Mouse (Mus musculus): ENCODE data around the gene Kcnk6. TPM values are rescaled to one million over a fixed set of nuclear protein-coding genes. Genes with fewer than 3 reads are reported as not detected.

Gene Kcnk6
- polyA plus RNA-seq, 1 experiment, result not detected

DNA sequence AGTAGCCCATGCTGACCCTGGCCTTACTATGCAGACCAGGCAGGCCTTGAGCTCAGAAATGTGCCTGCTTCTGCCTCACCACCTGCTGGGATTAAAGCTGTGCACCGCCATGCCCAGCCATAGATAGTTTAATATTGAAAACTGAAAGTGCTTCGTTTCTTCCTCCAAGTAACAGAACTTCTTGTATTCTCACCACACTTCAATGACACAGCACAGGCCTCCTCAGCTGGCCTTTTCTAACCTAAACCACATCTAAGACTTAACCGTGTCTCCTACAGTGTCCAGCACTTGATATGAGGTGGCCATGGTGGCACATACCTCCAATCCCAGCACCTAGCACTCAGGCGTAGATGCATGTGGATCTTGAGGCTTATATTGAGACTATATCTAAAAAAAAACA, 38.1 kb upstream of the Kcnk6 start:
- TF ChIP-seq POLR2A (IDR thresholded peaks at IDR 0.05; ENCODE audit: insufficient read depth, low read depth, low read length) (no peak), CTCF (IDR thresholded peaks at IDR 0.05; ENCODE audit: insufficient read depth, low read depth, low read length) (no peak)
- 86% methylated on average over 4 of the region's 4 CpGs for WGBS
- Histone ChIP-seq H3K4me3 (ENCODE audit: insufficient read depth, low read depth, low read length) (no peak overlapping the region), H3K4me1 (ENCODE audit: control insufficient read depth, insufficient read depth, low read length) (peaks cover 8% of the 10 kb centered on the region), H3K27ac (ENCODE audit: insufficient read depth, low read depth, low read length) (no peak overlapping the region)

GRCm38 (mm10) chr7:29266931-29267330, 34.6 kb upstream of the Kcnk6 start:
- H3K27ac ChIP-seq (ENCODE audit: insufficient read depth, low read depth, low read length), result no peak overlapping the region
- H3K4me3 ChIP-seq (ENCODE audit: insufficient read depth, low read depth, low read length), result no peak overlapping the region
- WGBS, result 71% methylated on average over 4 of the region's 4 CpGs
- peaks cover 7% of the 10 kb centered on the region for H3K4me1 ChIP-seq (ENCODE audit: control insufficient read depth, insufficient read depth, low read length)
- no peak for TF ChIP-seq CTCF (IDR thresholded peaks at IDR 0.05; ENCODE audit: insufficient read depth, low read depth, low read length)

DNA sequence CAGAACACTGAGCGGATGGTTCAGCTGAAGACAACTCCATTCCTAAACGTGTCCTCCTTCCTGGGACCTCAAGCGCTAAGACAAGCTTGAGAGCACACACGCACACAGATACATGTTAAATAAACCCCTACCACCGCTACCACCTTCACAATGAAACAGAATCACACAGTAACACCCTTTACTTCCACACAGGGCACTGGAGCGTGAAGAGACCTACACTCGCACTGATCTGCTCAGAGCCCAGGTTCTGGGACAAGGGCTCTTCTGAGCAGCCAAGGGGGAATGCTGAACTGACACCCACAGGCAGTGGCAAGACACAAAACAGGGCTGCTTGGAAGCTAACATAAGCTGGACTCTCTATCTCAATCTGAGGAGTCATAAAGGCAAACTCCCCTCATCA, 33.3 kb upstream of the Kcnk6 start:
- TF ChIP-seq POLR2A (IDR thresholded peaks at IDR 0.05; ENCODE audit: insufficient read depth, low read depth, low read length), result no peak
- no peak for TF ChIP-seq CTCF (IDR thresholded peaks at IDR 0.05; ENCODE audit: insufficient read depth, low read depth, low read length)
- no peak overlapping the region for H3K4me3 ChIP-seq (ENCODE audit: insufficient read depth, low read depth, low read length)
- 87% methylated on average over 7 of the region's 7 CpGs for WGBS
- no peaks in the 10 kb centered on the region for H3K4me1 ChIP-seq (ENCODE audit: control insufficient read depth, insufficient read depth, low read length)
- no peak overlapping the region for H3K27ac ChIP-seq (ENCODE audit: insufficient read depth, low read depth, low read length)

GRCm38 (mm10) chr7:29263831-29264230, 31.5 kb upstream of the Kcnk6 start:
- Histone ChIP-seq H3K4me1 (ENCODE audit: control insufficient read depth, insufficient read depth, low read length) (no peaks in the 10 kb centered on the region), H3K27ac (ENCODE audit: insufficient read depth, low read depth, low read length) (no peak overlapping the region), H3K4me3 (ENCODE audit: insufficient read depth, low read depth, low read length) (no peak overlapping the region)
- 93% methylated on average over 3 of the region's 3 CpGs for WGBS
- TF ChIP-seq POLR2A (IDR thresholded peaks at IDR 0.05; ENCODE audit: insufficient read depth, low read depth, low read length) (no peak), CTCF (IDR thresholded peaks at IDR 0.05; ENCODE audit: insufficient read depth, low read depth, low read length) (no peak)

DNA sequence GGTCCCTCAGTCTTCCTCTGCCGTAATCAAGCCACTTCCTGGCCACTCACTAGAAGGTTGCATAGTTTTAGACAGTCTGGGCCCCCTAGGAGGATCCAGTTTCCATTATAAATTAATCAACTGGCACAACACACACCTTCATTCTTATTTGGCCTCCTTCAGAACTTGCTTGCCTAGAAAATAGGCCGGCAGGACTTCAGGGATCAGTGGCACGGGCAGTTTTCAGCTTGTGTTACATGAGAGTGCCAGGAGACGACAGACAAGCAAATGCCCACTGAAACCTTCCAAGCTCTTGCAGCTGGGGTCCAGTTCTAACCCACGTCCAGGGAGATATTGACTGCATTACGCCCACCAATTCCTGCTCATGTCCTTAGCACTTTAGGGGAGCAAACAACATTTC, 29.8 kb upstream of the Kcnk6 start:
- WGBS, result 85% methylated on average over 6 of the region's 6 CpGs
- H3K4me1 ChIP-seq (ENCODE audit: control insufficient read depth, insufficient read depth, low read length), result no peaks in the 10 kb centered on the region
- no peak overlapping the region for H3K4me3 ChIP-seq (ENCODE audit: insufficient read depth, low read depth, low read length)
- H3K27ac ChIP-seq (ENCODE audit: insufficient read depth, low read depth, low read length), result no peak overlapping the region
- TF ChIP-seq POLR2A (IDR thresholded peaks at IDR 0.05; ENCODE audit: insufficient read depth, low read depth, low read length) (no peak), CTCF (IDR thresholded peaks at IDR 0.05; ENCODE audit: insufficient read depth, low read depth, low read length) (no peak)

DNA sequence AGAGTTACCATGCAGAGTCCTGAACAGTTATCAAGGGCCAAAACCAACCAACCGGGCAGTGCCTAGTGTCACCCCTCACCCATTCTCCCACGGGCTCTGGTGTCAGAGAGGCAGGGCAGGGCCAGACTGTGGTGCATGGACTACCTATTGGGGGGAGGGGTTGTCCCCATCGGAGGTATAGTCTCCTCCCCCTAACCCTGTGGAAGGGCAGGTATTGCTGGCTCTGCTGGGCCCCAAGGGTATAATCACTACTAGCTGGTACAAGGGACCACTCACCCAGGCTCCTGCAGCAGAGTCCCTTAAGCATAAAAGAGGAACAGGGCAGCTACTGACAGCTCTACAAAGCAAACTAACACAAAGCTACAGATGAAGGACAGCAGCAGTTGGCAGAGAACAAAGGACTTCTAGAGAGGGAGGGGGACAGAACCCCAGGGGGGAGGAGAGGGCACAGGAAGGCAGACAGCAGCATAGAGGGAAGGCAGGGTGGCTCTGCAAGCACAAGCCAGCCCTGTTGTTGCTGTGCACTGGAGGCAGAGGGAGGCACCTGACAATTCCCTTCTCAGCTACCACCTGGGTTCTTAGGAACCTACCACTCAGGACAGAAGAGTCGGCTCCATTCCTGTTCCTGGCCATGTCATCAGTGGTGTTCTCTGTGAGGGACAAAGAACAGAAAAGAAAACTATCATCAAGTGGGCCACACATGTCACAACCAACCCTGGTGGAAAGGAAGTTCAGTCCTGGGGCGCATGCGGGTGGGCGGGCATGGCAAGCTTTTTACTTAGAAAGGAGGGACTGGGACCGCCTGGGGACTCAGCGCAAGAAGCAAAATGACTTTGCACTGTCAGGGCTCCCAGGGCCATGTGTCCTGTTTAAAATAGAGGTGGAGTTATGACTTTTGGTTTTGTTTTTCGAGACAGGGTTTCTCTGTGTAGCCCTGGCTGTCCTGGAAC, 27.7 kb upstream of the Kcnk6 start:
- no peaks in the 10 kb centered on the region for H3K4me1 ChIP-seq (ENCODE audit: control insufficient read depth, insufficient read depth, low read length)
- H3K4me3 ChIP-seq (ENCODE audit: insufficient read depth, low read depth, low read length), result no peak overlapping the region
- TF ChIP-seq POLR2A (IDR thresholded peaks at IDR 0.05; ENCODE audit: insufficient read depth, low read depth, low read length) (no peak), CTCF (IDR thresholded peaks at IDR 0.05; ENCODE audit: insufficient read depth, low read depth, low read length) (no peak)
- H3K27ac ChIP-seq (ENCODE audit: insufficient read depth, low read depth, low read length), result no peak overlapping the region
- 63% methylated on average over 10 of the region's 10 CpGs for WGBS

DNA sequence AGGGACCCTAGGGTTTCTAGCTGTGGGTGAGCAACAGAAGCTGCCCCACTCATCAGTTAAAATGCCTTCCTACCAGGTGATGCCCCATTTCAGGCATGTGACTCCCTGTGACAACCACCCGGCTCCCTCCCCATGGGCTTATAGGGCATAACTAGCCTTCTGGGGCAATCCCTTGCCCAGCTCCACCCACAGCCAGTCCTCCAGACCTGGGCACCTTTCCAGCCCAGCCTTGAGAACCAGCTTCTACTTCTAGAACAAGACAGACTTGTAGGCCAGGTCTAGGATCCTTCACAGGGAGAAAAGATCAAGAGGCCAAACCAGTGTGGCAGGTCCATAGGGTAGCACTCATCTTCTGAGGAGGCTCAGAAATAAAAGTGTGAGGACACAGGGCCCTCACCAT, 25.1 kb upstream of the Kcnk6 start:
- TF ChIP-seq CTCF (IDR thresholded peaks at IDR 0.05; ENCODE audit: insufficient read depth, low read depth, low read length), result no peak
- no peak for TF ChIP-seq POLR2A (IDR thresholded peaks at IDR 0.05; ENCODE audit: insufficient read depth, low read depth, low read length)
- Histone ChIP-seq H3K4me3 (ENCODE audit: insufficient read depth, low read depth, low read length) (no peak overlapping the region), H3K27ac (ENCODE audit: insufficient read depth, low read depth, low read length) (no peak overlapping the region), H3K4me1 (ENCODE audit: control insufficient read depth, insufficient read depth, low read length) (no peaks in the 10 kb centered on the region)
- 73% methylated on average over 1 of the region's 1 CpGs for WGBS

GRCm38 (mm10) chr7:29255875-29256274, 23.6 kb upstream of the Kcnk6 start:
- 79% methylated on average over 4 of the region's 4 CpGs for WGBS
- H3K27ac ChIP-seq (ENCODE audit: insufficient read depth, low read depth, low read length), result no peak overlapping the region
- H3K4me1 ChIP-seq (ENCODE audit: control insufficient read depth, insufficient read depth, low read length), result no peaks in the 10 kb centered on the region
- no peak overlapping the region for H3K4me3 ChIP-seq (ENCODE audit: insufficient read depth, low read depth, low read length)
- TF ChIP-seq CTCF (IDR thresholded peaks at IDR 0.05; ENCODE audit: insufficient read depth, low read depth, low read length) (no peak), POLR2A (IDR thresholded peaks at IDR 0.05; ENCODE audit: insufficient read depth, low read depth, low read length) (no peak)

GRCm38 (mm10) chr7:29253842-29254241, 21.5 kb upstream of the Kcnk6 start:
- WGBS, result 77% methylated on average over 5 of the region's 5 CpGs
- Histone ChIP-seq H3K4me3 (ENCODE audit: insufficient read depth, low read depth, low read length) (no peak overlapping the region), H3K4me1 (ENCODE audit: control insufficient read depth, insufficient read depth, low read length) (no peaks in the 10 kb centered on the region), H3K27ac (ENCODE audit: insufficient read depth, low read depth, low read length) (no peak overlapping the region)
- TF ChIP-seq CTCF (IDR thresholded peaks at IDR 0.05; ENCODE audit: insufficient read depth, low read depth, low read length), result no peak
- TF ChIP-seq POLR2A (IDR thresholded peaks at IDR 0.05; ENCODE audit: insufficient read depth, low read depth, low read length), result no peak

All from olfactory bulb, adult 2 months (tissue).